Mouse (Mus musculus) limb, embryonic 15.5 days (tissue): ENCODE data around the gene Rab4b. TPM values are rescaled to one million over a fixed set of nuclear protein-coding genes. Genes with fewer than 3 reads are reported as not detected.

ENCODE experiments used
- ATAC-seq: fragments of 200-750 bp; cut with Nextera tagmentation; 2 replicates; pipeline ENCODE4 v1.8.0; 2017; ENCODE audit warnings: low read depth, moderate TSS enrichment; ENCODE audit not compliant: insufficient number of reproducible peaks, low FRiP score, low TSS enrichment
- H3K27ac ChIP-seq: fragments of 300-500 bp; sonication (generic); 2 replicates; pipeline ENCODE4 v1.5.1; 2015; ENCODE audit warnings: moderate library complexity, mild to moderate bottlenecking, inconsistent platforms
- H3K27me3 ChIP-seq: fragments of 300-500 bp; sonication (generic); 2 replicates; pipeline ENCODE4 v1.6.1; 2015; ENCODE audit warnings: inconsistent platforms
- H3K36me3 ChIP-seq: fragments of 300-500 bp; sonication (generic); 2 replicates; pipeline ENCODE4 v1.6.1; 2015; ENCODE audit warnings: inconsistent platforms
- H3K4me1 ChIP-seq: fragments of 300-500 bp; sonication (generic); 2 replicates; pipeline ENCODE4 v1.6.1; 2015; ENCODE audit warnings: inconsistent platforms
- H3K4me2 ChIP-seq: fragments of 300-500 bp; sonication (generic); 2 replicates; pipeline ENCODE4 v1.6.1; 2015; ENCODE audit warnings: mild to moderate bottlenecking, inconsistent platforms
- H3K4me3 ChIP-seq: fragments of 300-500 bp; sonication (generic); 2 replicates; pipeline ENCODE4 v1.5.1; 2015; ENCODE audit warnings: mild to moderate bottlenecking, inconsistent platforms
- H3K9ac ChIP-seq: fragments of 300-500 bp; sonication (generic); 2 replicates; pipeline ENCODE4 v1.6.1; 2015; ENCODE audit warnings: inconsistent platforms
- H3K9me3 ChIP-seq: fragments of 300-500 bp; sonication (generic); 2 replicates; pipeline ENCODE4 v1.6.1; 2016; ENCODE audit warnings: inconsistent platforms
- WGBS: fragments of 180-500 bp; shearing (Covaris S2); methylation state at CpG from one replicate; pipeline ENCODE4 v1.1.7; 2015; 5-methylcytosine and 5-hydroxymethylcytosine counted together
- polyA plus RNA-seq: library from polyadenylated mRNA; unstranded; fragments of >200 nt; fragmentation: Nextera tagmentation; extraction: Ambion mirVana; gene quantifications from 2 replicates; pipeline ENCODE4 v1.2.1, GENCODE M21; 2015

Rab4b gene
- polyA plus RNA-seq, 1 experiment from 2014 or later: 70.5 TPM

DNA sequence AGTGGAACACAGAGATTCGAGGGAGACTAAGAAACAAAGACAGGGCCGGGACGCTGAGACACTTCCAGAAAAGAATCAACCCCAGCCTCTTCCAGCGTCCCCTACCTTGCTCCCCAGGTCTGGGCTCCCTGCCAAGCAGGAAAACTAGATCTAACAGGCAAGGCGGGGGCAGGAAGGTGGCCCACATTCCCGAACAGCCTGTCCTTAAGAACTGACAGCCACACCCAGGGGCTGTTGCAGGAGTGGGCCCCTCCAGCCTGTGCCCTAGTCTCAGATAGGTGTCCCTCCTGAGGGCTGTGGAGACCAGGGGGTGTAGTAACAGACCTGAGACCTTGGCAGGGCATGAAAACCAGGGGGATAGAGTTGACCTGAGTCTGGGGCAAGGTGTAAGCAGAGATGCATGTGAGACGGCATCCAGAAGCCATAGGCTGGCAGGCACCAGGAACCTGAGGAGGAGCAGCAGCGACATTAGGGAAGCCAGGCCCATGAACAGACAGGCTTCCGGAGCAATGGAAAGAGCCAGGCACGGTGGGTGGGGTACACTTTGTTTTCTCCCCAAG is 25.4 kb downstream of the Rab4b start, which contains the start of gene Cyp2t4:
TSS of gene Cyp2t4 (plus strand) at position 510 of the 560 bp plus-strand sequence.
- 34% methylated on average over 10 of the region's 10 CpGs for WGBS
- Histone ChIP-seq H3K9ac (no peak within 1 kb of the TSS), H3K9me3 (no peaks in the 10 kb centered on the region), H3K4me2 (no peak within 1 kb of the TSS), H3K4me1 (peaks cover 15% of the 10 kb centered on the region; the same call in 1 of the 2 replicates), H3K27ac (peak within 1 kb of the TSS; percentile 68), H3K4me3 (no peak within 1 kb of the TSS), H3K27me3 (no peaks in the 10 kb centered on the region), H3K36me3 (peaks cover 19% of the 10 kb centered on the region)
- ATAC-seq: no peak; the same call in 1 of the 2 replicates

DNA sequence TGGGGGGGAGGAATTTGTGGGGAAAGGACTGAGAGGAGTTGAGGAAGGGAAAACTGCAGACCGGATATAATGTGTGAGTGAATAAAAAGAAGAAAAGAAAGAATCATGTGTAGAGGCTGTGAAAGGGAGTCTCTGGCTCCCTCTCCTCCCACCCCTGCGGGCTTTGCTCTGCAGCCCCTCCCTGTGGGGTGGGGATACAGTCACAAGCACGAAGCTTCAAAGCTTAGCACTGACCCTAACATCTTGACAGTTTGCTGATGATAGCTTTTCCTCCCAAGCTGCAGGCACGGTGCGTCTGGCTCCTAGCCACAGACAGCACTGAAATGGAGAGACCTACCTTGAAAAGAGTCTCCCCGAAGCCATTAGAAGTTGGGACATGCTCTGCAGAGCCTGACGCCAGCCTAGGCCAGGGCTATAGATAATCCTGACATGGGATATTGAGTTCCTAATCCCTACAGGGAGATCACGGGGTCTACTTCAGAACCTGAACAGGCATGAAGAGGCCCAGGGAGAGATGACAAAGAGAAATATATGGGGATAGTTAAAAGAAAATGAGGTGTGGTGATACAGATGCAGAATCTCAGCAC is 42.2 kb downstream of the Rab4b start:
- Histone ChIP-seq H3K9ac (no peak overlapping the region), H3K4me1 (0 out of 2 replicates have a peak, but pooled peaks cover 2% of the 10 kb centered on the region), H3K4me3 (no peak overlapping the region), H3K36me3 (no peaks in the 10 kb centered on the region), H3K27me3 (no peaks in the 10 kb centered on the region), H3K4me2 (no peak overlapping the region), H3K9me3 (no peaks in the 10 kb centered on the region), H3K27ac (0 out of 2 replicates have a peak overlapping the region, but pooled peaks have one; percentile 30)
- ATAC-seq: peak; percentile 52; the same call in 1 of the 2 replicates
- WGBS: 42% methylated on average over 8 of the region's 8 CpGs

DNA sequence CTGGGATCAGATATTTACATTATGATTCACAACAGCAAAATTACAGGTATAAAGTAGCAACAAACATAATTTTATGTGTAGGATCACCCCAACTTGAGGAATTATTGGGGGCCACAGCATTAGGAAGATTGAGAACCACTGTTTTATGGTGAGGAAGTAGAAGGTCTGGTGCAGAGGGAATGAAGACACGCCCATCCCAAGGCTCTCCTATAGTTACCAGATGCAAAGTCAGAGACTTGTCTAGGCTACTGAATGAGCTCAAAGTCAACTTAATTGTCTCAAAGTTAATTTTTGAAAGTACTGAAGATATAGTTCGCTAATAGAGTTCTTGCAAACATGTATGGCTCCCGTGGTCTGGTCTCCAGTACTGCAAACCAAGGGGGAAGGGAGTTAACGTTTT is 44.9 kb downstream of the Rab4b start:
- no peak for ATAC-seq
- H3K9me3 ChIP-seq: no peaks in the 10 kb centered on the region
- 0 out of 2 replicates have a peak, but pooled peaks cover 2% of the 10 kb centered on the region for H3K4me1 ChIP-seq
- no peak overlapping the region for H3K4me2 ChIP-seq
- H3K36me3 ChIP-seq: no peaks in the 10 kb centered on the region
- no peak overlapping the region for H3K9ac ChIP-seq
- H3K27ac ChIP-seq: no peak overlapping the region
- WGBS: 70% methylated on average over 4 of the region's 4 CpGs
- no peaks in the 10 kb centered on the region for H3K27me3 ChIP-seq
- H3K4me3 ChIP-seq: no peak overlapping the region

DNA sequence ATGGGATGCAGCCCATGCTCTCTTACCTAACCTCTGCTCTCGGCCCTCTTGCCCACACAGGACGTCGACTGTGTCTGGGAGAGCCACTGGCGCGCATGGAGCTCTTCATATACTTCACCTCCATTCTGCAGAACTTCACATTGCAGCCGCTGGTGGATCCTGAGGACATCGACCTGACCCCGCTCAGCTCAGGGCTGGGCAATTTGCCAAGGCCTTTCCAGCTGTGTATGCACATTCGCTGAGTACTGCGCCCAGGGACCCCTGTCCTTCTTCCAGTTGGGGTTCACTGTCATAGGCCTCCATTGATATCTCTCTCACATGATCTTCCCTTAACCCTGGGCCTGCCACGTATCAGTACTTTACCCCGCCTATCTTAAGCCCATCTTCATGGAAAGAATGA is 45.5 kb downstream of the Rab4b start:
- Histone ChIP-seq H3K9ac (no peak overlapping the region), H3K4me1 (0 out of 2 replicates have a peak, but pooled peaks cover 2% of the 10 kb centered on the region), H3K9me3 (no peaks in the 10 kb centered on the region), H3K4me3 (no peak overlapping the region), H3K27me3 (no peaks in the 10 kb centered on the region), H3K4me2 (no peak overlapping the region), H3K27ac (no peak overlapping the region), H3K36me3 (no peaks in the 10 kb centered on the region)
- no peak for ATAC-seq
- 61% methylated on average over 12 of the region's 12 CpGs for WGBS

DNA sequence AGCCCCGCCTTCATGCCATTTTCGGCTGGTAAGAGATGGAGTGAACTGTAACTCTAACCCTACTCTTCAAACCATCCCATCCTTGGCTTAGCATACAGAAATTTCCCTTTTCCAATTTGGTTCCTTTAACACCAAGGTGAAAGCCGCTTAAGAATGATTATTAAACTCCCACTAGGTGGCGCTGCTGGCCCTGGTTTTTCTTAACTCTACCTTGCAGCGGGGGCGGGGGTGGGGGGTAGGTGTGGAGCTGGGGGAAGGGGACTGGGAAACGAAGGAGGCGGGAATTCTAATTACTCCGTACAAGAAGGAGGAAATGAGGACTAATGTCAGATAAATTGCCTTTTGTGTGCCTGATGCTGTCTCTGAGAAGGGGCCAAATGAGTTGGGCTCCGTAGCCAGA is 46.1 kb downstream of the Rab4b start:
- no peaks in the 10 kb centered on the region for H3K27me3 ChIP-seq
- no peak overlapping the region for H3K27ac ChIP-seq
- no peak overlapping the region for H3K4me3 ChIP-seq
- no peak overlapping the region for H3K9ac ChIP-seq
- ATAC-seq: no peak
- WGBS: 10% methylated on average over 10 of the region's 10 CpGs
- no peaks in the 10 kb centered on the region for H3K36me3 ChIP-seq
- 0 out of 2 replicates have a peak, but pooled peaks cover 2% of the 10 kb centered on the region for H3K4me1 ChIP-seq
- no peak overlapping the region for H3K4me2 ChIP-seq
- no peaks in the 10 kb centered on the region for H3K9me3 ChIP-seq

DNA sequence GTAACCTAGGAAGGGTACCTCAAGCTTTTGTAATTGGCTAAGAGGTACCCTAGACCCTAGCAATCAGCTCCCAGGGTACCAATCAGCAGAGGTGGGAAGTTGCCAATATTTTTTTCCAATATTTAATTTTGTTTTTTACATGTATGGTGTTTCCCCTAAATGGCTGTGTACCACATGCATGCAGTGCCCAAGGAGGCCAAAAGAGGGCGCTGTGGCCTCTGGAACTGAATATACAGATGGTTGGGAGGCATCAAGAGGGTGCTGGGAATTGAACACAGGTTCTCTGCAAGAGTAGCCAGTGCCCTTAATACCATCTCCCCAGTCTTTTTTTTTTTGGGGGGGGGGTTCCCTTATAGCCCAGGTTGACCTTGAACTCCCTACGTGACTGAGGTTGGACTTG is 47.3 kb downstream of the Rab4b start:
- WGBS: 58% methylated on average over 2 of the region's 2 CpGs
- Histone ChIP-seq H3K27ac (no peak overlapping the region), H3K4me1 (0 out of 2 replicates have a peak, but pooled peaks cover 2% of the 10 kb centered on the region), H3K4me2 (no peak overlapping the region), H3K36me3 (no peaks in the 10 kb centered on the region), H3K4me3 (no peak overlapping the region), H3K27me3 (no peaks in the 10 kb centered on the region), H3K9me3 (no peaks in the 10 kb centered on the region), H3K9ac (no peak overlapping the region)
- ATAC-seq: no peak

DNA sequence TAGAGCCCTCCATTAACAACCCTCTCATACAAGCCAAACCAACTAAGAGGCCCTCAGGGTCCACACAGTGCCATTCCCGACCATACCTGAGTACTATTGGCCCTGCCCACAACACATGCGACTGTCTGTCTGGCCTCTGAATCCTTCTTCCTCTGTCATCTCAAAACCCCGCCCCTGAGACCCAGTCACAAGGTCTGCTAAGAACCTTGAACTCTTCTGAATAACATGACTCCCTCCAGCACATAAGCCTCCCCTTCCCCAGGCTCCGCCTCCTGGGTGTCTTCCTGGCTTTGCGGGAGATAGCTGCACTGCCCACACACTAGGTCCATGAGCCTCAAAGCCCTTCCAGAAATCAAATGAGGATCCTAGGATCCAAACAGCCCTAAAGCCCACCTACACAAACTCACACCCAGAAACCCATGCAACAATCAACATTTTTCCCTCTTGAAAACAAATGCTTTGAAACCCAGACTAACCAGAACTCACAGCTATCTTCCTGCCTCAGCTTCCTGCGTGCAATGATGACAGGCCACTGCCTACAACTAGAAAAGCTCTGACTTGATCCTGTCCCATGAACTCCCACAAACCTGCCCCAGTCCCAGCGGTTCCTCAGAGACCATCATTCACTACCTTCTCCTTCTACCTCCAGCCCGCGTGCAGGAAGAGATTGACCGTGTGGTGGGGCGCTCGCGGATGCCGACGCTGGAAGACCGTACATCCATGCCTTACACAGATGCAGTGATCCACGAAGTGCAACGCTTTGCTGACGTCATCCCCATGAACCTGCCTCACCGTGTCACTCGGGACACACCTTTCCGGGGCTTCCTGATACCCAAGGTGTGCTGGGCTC is 48.0 kb downstream of the Rab4b start:
- no peak overlapping the region for H3K27ac ChIP-seq
- ATAC-seq: no peak
- no peaks in the 10 kb centered on the region for H3K9me3 ChIP-seq
- H3K36me3 ChIP-seq: no peaks in the 10 kb centered on the region
- H3K27me3 ChIP-seq: no peaks in the 10 kb centered on the region
- no peak overlapping the region for H3K4me2 ChIP-seq
- WGBS: 88% methylated on average over 22 of the region's 22 CpGs
- H3K9ac ChIP-seq: no peak overlapping the region
- H3K4me1 ChIP-seq: 0 out of 2 replicates have a peak, but pooled peaks cover 2% of the 10 kb centered on the region
- no peak overlapping the region for H3K4me3 ChIP-seq

DNA sequence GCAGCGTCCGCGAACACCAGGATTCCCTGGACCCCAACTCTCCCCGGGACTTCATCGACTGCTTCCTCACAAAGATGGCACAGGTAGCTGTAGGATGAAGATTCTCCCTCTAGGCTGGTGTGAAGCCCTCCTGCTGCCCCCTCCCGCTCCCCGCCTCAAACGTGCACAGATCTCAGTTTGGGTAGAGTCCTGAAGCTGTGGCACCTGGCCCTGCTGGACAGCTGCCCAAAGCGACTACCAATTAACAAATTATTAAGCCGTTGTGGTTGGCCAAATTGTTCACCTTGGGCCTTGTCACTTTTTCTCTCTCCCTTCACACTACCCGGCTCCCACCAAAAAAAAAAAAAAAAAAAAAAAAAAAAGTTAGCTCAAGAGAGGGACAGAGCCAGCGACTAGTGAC is 48.9 kb downstream of the Rab4b start:
- H3K27me3 ChIP-seq: no peaks in the 10 kb centered on the region
- no peak overlapping the region for H3K4me2 ChIP-seq
- no peak overlapping the region for H3K4me3 ChIP-seq
- H3K9me3 ChIP-seq: no peaks in the 10 kb centered on the region
- 78% methylated on average over 12 of the region's 12 CpGs for WGBS
- no peaks in the 10 kb centered on the region for H3K36me3 ChIP-seq
- 0 out of 2 replicates have a peak, but pooled peaks cover 2% of the 10 kb centered on the region for H3K4me1 ChIP-seq
- no peak for ATAC-seq
- no peak overlapping the region for H3K27ac ChIP-seq
- no peak overlapping the region for H3K9ac ChIP-seq

DNA sequence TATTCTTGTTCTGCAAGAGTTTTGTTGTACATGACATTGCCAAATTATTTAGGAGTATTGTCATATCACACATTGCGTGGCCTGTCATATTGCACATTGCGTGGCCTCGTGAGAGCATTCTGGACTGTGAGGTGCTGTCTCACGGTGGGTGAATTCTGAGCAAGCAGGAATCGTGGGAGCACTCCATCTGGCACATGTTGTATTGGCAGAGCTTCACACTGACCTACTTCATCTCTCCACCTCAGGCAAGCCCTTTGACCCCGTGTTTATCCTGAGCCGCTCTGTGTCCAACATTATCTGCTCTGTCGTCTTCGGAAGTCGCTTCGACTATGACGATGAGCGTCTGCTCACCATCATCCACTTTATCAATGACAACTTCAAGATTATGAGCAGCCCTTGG is 49.8 kb downstream of the Rab4b start:
- H3K4me1 ChIP-seq: 0 out of 2 replicates have a peak, but pooled peaks cover 2% of the 10 kb centered on the region
- H3K9me3 ChIP-seq: no peaks in the 10 kb centered on the region
- no peak overlapping the region for H3K9ac ChIP-seq
- no peaks in the 10 kb centered on the region for H3K36me3 ChIP-seq
- H3K4me3 ChIP-seq: no peak overlapping the region
- no peaks in the 10 kb centered on the region for H3K27me3 ChIP-seq
- WGBS: 92% methylated on average over 13 of the region's 13 CpGs
- ATAC-seq: no peak
- no peak overlapping the region for H3K4me2 ChIP-seq
- H3K27ac ChIP-seq: no peak overlapping the region

DNA sequence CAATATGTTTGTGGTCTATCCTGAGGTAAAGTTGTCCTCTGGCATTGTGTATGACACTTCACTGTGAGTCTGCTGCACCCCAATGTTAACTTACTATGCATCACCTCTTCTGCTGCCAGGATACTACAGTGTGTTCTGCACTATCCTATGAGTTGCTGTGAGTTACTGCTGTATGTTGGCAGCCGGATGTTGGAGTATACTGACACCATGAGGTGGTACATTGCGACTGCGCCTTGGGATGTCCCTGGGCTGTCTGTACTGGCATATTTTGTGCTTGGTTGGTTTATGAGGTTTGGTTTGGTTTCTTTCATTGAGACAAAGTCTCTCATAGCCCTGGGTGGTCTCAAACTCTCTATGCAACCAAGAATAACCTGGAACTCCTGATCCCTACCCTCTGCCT is 50.5 kb downstream of the Rab4b start:
- no peaks in the 10 kb centered on the region for H3K9me3 ChIP-seq
- ATAC-seq: peak; percentile 45; the same call in 1 of the 2 replicates
- WGBS: 41% methylated on average over 3 of the region's 3 CpGs
- H3K4me3 ChIP-seq: no peak overlapping the region
- H3K27me3 ChIP-seq: no peaks in the 10 kb centered on the region
- no peak overlapping the region for H3K4me2 ChIP-seq
- no peaks in the 10 kb centered on the region for H3K36me3 ChIP-seq
- no peak overlapping the region for H3K27ac ChIP-seq
- H3K4me1 ChIP-seq: 0 out of 2 replicates have a peak, but pooled peaks cover 2% of the 10 kb centered on the region
- no peak overlapping the region for H3K9ac ChIP-seq

DNA sequence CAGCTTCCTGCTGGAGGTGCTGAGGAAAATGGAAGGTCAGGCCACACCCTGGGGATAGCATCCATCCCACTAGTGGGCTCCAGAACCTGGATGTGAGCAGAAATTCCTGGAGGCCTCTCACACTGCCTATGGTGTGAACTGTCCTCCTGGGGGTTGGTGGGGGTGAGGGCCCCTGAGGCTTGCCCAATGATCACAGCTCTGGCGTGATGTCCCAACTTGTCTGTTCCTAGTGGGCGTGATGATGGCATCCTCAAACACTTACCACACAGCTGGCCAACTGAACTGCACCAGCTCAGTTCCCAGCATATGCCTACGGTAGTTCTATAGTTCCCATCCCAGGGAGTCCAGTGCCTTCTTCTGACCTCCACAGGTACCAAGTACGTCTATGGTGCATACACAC is 53.7 kb downstream of the Rab4b start:
- Histone ChIP-seq H3K9me3 (no peaks in the 10 kb centered on the region), H3K4me2 (no peak overlapping the region), H3K27me3 (no peaks in the 10 kb centered on the region), H3K36me3 (no peaks in the 10 kb centered on the region), H3K27ac (no peak overlapping the region), H3K9ac (no peak overlapping the region), H3K4me3 (no peak overlapping the region), H3K4me1 (no peaks in the 10 kb centered on the region)
- WGBS: 81% methylated on average over 4 of the region's 4 CpGs
- no peak for ATAC-seq
